Mouse (Mus musculus): Measurements from ENCODE around the gene Rai14.

GRCm38 (mm10) chr15:10643819-10644218 lies 70.6 kb downstream of the Rai14 start:
- no peak for TF ChIP-seq POLR2A (IDR thresholded peaks at IDR 0.05; ENCODE audit: insufficient read length, low read depth)
- no peak for TF ChIP-seq MAX (IDR thresholded peaks at IDR 0.05; ENCODE audit: low read depth)
- no peak for TF ChIP-seq USF1 (IDR thresholded peaks at IDR 0.05; ENCODE audit: low read depth)
- TF ChIP-seq E2F4 (IDR thresholded peaks at IDR 0.05; ENCODE audit: insufficient read depth): no peak
- no peak for TF ChIP-seq TCF12 (IDR thresholded peaks at IDR 0.05; ENCODE audit: insufficient read depth, poor library complexity, severe bottlenecking)
- no peak for TF ChIP-seq REST (IDR thresholded peaks at IDR 0.05; ENCODE audit: insufficient read depth, insufficient read length)
- no peak for TF ChIP-seq MYOG (IDR thresholded peaks at IDR 0.05; ENCODE audit: control insufficient read depth in 1 of 3, insufficient read depth in 1 of 3, insufficient read length in 2 of 3, low read depth in 2 of 3)
- TF ChIP-seq POLR2AphosphoS2 (IDR thresholded peaks at IDR 0.05; ENCODE audit: insufficient read length, low read depth): no peak
- no peak for TF ChIP-seq CEBPB (IDR thresholded peaks at IDR 0.05; ENCODE audit: insufficient read depth, poor library complexity, severe bottlenecking)
- no peak for TF ChIP-seq MYOD1 (IDR thresholded peaks at IDR 0.05; ENCODE audit: control insufficient read depth in 1 of 3, insufficient read length in 2 of 3, low read depth in 2 of 3)
- TF ChIP-seq SRF (IDR thresholded peaks at IDR 0.05; ENCODE audit: control insufficient read depth, insufficient read length, low read depth): no peak
- TF ChIP-seq TCF3 (IDR thresholded peaks at IDR 0.05; ENCODE audit: insufficient read length, low read depth): no peak
